Mouse (Mus musculus): ENCODE data around the gene Klhl2.
A peak's percentile ranks its signal among the peaks of the same experiment; 100 is the strongest.

Gene Klhl2

GRCm38 (mm10) chr8:64849897-64850541 is at the start of gene Klhl2:
TSS of gene Klhl2 (minus strand) at chr8:64850017.
- DNase-seq (ENCODE audit: low read depth), result peak; percentile 69

GRCm38 (mm10) chr8:64898710-64899109 is 48.9 kb upstream of the Klhl2 start:
- no peak for DNase-seq (ENCODE audit: low read depth)

GRCm38 (mm10) chr8:64896731-64897130 is 46.9 kb upstream of the Klhl2 start:
- no peak for DNase-seq (ENCODE audit: low read depth)

- no peak for DNase-seq (ENCODE audit: low read depth)
These were observed 30.9 kb upstream of the Klhl2 start for GRCm38 (mm10) chr8:64880619-64881200.

GRCm38 (mm10) chr8:64877630-64878312 is 28.0 kb upstream of the Klhl2 start:
- DNase-seq (ENCODE audit: low read depth), result no peak

GRCm38 (mm10) chr8:64871469-64872165 is 21.8 kb upstream of the Klhl2 start:
- peak; percentile 50 for DNase-seq (ENCODE audit: low read depth)

GRCm38 (mm10) chr8:64870218-64870617 is 20.4 kb upstream of the Klhl2 start:
- no peak for DNase-seq (ENCODE audit: low read depth)

GRCm38 (mm10) chr8:64849091-64849896 is 523 bp downstream of the Klhl2 start:
- DNase-seq (ENCODE audit: low read depth), result peak; percentile 36

GRCm38 (mm10) chr8:64848245-64848785 is 1.5 kb downstream of the Klhl2 start:
- DNase-seq (ENCODE audit: low read depth), result no peak

- DNase-seq (ENCODE audit: low read depth), result no peak
These were observed 2.2 kb downstream of the Klhl2 start for GRCm38 (mm10) chr8:64847650-64848049.

- no peak for DNase-seq (ENCODE audit: low read depth)
These were observed 2.6 kb downstream of the Klhl2 start for GRCm38 (mm10) chr8:64847241-64847640.

- no peak for DNase-seq (ENCODE audit: low read depth)
These were observed 4.5 kb downstream of the Klhl2 start for GRCm38 (mm10) chr8:64845314-64845713.

- DNase-seq (ENCODE audit: low read depth), result no peak
These were observed 5.8 kb downstream of the Klhl2 start for GRCm38 (mm10) chr8:64844043-64844481.

- DNase-seq (ENCODE audit: low read depth), result no peak
These were observed 6.6 kb downstream of the Klhl2 start for GRCm38 (mm10) chr8:64843168-64843567.

- DNase-seq (ENCODE audit: low read depth), result no peak
These were observed 7.9 kb downstream of the Klhl2 start for GRCm38 (mm10) chr8:64841747-64842406.

- no peak for DNase-seq (ENCODE audit: low read depth)
These were observed 10.2 kb downstream of the Klhl2 start for GRCm38 (mm10) chr8:64839628-64840027.

- DNase-seq (ENCODE audit: low read depth), result no peak
These were observed 14.2 kb downstream of the Klhl2 start for GRCm38 (mm10) chr8:64835475-64836122.

GRCm38 (mm10) chr8:64834071-64834877 is 15.5 kb downstream of the Klhl2 start:
- DNase-seq (ENCODE audit: low read depth), result no peak

GRCm38 (mm10) chr8:64832581-64833135 is 17.2 kb downstream of the Klhl2 start:
- no peak for DNase-seq (ENCODE audit: low read depth)

Measured in naive thymus-derived CD4-positive, alpha-beta T cell, adult 2 months (primary cell).